Mouse (Mus musculus) macrophage (primary cell): ENCODE results near the gene Nprl3. TPM values are rescaled to one million over a fixed set of nuclear protein-coding genes. Genes with fewer than 3 reads are reported as not detected.

Experiments
- H3K27ac ChIP-seq: fragments of 350-480 bp; formaldehyde crosslinking; 2 replicates; pipeline ENCODE4 v1.9.0; 2021
- H3K36me3 ChIP-seq: fragments of 350-480 bp; formaldehyde crosslinking; 2 replicates; pipeline ENCODE4 v1.9.0; 2021; ENCODE audit errors: inconsistent target
- H3K4me3 ChIP-seq: fragments of 350-480 bp; formaldehyde crosslinking; 2 replicates; pipeline ENCODE4 v1.9.0; 2021; ENCODE audit errors: inconsistent target
- H3K79me2 ChIP-seq: fragments of 350-480 bp; formaldehyde crosslinking; 2 replicates; pipeline ENCODE4 v1.9.0; 2021; ENCODE audit errors: inconsistent target
- WGBS: methylation state at CpG from one replicate; pipeline ENCODE4 v1.1.7; 2026; ENCODE audit warnings: inconsistent platforms; ENCODE audit not compliant: missing documents; 5-methylcytosine and 5-hydroxymethylcytosine counted together
- polyA plus RNA-seq: library from polyadenylated mRNA; stranded (reverse); fragments of 250-400 nt; gene quantifications from 3 replicates; pipeline ENCODE4 v1.2.4, GENCODE M21; 2018; ENCODE audit warnings: inconsistent platforms

Nprl3 gene
- polyA plus RNA-seq, 1 experiment from 2014 or later = 7.4 TPM

DNA sequence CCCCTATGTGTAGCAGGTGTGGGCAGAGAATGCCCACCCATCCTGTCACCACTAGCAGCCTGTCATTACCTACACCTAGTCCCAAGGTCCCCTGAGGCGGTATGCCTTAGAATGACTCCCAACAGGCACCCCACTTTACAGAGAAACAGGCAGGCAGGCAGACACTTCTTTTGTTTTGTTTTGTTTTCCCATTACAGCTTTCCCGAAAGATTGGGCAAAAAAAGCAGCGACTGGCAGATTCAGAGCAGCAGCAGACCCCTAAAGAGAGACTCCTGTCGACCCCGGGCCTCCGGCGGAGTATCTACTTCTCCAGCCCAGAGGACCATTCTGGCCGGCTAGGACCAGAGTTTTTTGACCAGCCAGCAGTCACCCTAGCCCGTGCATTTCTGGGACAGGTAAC lies 40.0 kb downstream of the Nprl3 start:
- 96% methylated on average over 9 of the region's 9 CpGs for WGBS

DNA sequence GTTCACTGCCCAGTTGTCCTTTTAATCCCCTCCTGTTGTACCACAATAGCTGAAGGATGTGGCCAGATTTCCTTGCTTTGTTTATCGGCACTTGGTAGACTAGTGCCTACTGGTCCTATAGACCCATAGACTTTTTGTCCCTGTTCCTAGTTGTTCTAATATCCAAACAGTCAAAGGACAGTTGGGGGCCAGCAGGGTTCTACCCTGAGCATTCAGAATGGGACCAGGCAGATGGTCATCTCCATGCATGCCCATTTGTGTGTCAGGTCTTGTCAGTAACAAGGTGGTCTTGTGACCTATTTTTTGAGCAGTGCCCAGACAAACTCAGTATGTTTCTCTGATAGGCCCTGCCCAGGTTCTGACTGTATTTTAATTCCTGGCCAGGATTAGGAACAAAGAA lies 40.5 kb downstream of the Nprl3 start:
- Histone ChIP-seq H3K79me2 (no peaks in the 10 kb centered on the region), H3K4me3 (peak overlapping the region; percentile 38), H3K36me3 (0 out of 2 replicates have a peak, but pooled peaks cover 2% of the 10 kb centered on the region), H3K27ac (peak overlapping the region; percentile 15; the same call in 1 of the 2 replicates)
- WGBS = 20% methylated on average over 1 of the region's 1 CpGs

More for the DNA sequence above, 40.0 kb downstream of the Nprl3 start:
- no peak overlapping the region for H3K27ac ChIP-seq
- H3K4me3 ChIP-seq = no peak overlapping the region
- peaks cover 6% of the 10 kb centered on the region; the same call in 1 of the 2 replicates for H3K36me3 ChIP-seq
- H3K79me2 ChIP-seq = no peaks in the 10 kb centered on the region

DNA sequence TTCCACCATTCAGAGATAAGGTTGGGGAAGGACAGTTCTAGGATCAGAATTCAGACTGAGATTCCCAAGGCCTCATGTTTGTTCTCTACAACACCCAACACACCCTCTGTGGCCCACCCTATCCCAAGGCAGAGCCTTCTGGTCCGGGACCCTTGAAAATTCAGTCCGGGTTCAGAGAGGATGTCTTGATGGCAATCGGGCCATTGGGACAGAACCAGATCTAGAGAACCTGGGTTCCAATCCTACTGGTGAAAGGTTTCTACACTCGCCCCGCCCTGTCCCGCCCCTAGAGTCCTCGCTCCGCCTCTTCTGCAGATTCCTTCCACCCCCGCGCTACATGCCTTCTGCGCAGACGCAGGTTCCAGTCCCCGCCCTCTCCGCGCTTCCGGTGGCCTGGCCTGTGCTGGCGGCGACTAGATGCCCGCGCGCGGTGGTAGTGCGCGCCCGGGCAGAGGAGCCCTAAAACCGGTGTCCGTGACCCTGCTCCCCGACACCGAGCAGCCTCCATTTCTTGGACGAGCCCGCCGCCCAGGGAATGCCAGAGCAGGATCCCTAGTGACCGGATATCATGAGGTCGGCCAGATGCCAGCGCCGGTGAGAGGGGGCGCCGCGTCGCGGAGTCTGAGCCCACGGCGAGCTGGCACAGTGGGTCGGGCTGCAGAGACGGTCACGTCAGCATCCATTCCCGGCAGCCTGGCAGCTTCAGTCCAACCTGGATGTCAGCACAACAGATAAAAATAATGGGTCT lies 41.2 kb downstream of the Nprl3 start, which contains the start of gene Mpg:
Gene Mpg, plus strand, starts transcription at position 382 of the 748 bp plus-strand sequence.
- Histone ChIP-seq H3K36me3 (no peaks in the 10 kb centered on the region), H3K79me2 (no peaks in the 10 kb centered on the region), H3K27ac (peak within 1 kb of the TSS; percentile 34), H3K4me3 (peak within 1 kb of the TSS; percentile 38)
- 3% methylated on average over 46 of the region's 47 CpGs for WGBS

DNA sequence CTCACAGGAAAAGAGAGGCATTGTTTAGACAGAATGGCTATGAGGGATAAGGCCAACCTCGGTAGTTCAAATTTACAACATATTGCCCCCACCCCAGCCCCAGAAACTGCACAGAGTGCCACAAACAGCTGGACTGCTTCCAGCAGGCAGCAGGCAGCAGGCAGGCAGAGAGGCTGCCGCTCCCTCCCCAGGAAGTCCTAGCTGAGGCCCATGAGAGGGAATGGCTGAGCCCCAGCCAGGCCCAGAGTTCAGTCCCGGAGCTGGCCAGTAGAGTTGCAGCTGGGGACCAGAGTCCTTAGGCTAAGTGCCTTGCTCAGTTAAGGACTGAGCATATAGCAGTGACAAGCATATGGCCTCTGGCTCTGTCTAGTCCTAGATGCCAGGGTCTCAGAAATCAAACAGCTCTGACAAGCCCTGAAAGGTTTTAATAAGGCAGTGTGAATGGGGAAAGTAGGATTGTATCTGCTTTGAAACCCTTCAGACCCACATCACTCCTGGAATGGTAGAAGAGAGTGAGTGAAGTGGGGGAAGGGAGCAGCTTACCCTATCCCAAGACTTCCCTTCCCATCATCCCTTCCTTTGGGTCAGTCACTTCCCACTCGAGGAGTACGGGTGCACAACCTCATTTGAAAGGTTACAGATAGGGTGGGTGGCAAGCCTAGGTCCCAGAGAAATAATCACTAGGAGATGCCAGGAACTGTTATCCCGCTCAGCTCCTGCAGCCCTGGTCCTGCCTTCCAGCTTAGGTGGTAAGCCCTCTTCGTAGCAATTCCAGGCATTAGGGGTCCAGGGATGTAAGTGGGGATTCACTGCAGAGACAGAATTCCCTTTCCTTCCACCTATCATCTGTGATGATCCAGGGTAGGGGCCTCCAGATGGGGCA lies 42.0 kb downstream of the Nprl3 start:
- H3K27ac ChIP-seq = peak overlapping the region; percentile 34
- no peaks in the 10 kb centered on the region for H3K79me2 ChIP-seq
- WGBS = 45% methylated on average over 7 of the region's 7 CpGs
- no peak overlapping the region for H3K4me3 ChIP-seq
- H3K36me3 ChIP-seq = no peaks in the 10 kb centered on the region

DNA sequence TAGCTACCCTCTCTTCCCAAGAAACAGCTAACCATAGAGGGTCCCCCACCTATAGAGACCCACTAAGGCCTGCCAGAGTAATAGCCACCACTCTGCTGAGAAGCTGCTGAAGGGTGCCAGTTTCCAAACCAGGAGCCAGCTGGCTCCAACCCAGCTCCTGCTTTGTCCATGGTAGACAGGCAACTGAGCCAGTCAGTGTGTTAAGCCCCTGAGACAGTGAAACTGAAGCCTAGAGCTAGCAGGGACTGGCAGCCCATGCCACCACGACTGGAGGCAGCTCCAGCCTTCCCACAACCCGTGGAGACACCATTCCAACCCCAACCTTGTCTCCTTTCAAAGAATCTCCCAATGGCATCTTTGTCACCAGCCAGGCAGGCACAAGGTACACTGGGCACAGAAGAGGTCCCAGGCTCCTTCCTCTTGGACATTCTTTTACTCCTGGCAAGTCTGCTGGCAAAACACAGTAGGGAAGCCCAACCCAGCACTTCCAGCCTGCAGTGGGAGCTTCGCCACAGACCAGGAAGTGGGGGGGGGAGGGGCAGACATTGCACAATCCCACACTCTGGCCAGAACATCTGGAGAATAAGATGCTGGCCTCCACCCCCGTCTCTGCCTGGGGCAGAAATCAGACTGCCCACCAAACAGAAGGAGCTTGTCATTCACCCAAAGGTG lies 42.9 kb downstream of the Nprl3 start:
- H3K4me3 ChIP-seq = no peak overlapping the region
- no peaks in the 10 kb centered on the region for H3K79me2 ChIP-seq
- H3K27ac ChIP-seq = peak overlapping the region; percentile 34; the same call in 1 of the 2 replicates
- H3K36me3 ChIP-seq = no peaks in the 10 kb centered on the region
- 4% methylated on average over 4 of the region's 4 CpGs for WGBS

DNA sequence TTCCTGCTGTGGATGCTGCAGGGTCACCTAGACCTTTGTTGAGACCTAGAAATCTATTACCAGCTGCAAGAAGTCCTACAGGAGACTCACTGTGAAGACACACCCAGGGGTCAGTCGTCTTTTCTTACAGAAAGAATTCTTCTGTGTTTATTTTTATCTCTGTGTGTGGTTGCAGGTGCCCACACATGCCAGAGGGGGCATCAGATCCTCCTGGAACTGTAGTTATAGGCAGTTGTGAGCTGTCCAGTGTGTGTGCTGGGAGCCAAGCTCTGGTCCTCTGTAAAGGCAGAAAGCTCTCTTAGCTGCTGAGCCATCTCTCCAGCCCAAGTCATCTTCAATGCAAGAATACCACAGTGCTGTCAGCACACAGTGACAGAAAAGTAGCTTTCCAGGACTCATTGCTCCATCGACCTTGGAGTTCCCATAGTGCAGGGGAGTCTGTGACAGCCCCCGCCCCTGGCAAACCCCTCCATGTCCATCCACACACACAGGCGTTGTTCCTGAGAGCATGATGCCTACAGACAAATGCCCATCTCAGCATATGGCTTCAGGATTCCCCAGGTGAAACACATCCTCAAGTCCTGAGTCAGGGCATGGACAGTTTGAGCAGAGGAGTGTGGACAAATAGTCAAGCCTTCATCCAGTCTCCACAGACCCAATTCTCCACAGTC lies 44.1 kb downstream of the Nprl3 start:
- no peak overlapping the region for H3K27ac ChIP-seq

DNA sequence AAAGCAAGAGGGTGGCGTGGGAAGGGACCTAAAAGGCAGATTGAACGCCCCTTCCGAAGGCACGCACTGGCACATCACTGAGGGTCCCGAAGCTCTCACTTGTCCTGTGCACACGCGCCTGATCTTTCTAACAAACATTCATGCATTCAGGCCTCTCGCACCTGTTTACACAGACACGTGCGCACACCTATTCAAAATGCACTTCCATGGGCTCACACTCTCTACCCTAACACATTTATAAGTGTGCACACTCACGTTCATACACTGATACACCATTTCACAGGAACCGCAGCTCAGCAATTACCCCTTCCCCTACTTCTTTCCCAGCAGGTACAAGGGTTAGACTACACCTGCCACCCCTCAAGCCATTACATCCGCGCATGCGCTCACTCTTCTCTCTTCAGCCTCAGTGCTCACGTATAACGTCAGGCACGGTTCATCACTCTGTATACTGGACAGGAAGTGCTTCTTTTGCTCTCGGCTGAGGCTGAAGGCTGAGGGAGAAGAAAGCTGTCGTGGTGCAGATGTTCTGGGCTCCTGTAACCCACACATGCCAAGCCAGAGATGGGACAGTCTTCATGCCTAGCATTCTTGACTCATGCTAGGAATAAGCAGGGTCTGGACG lies 44.8 kb downstream of the Nprl3 start:
- Histone ChIP-seq H3K27ac (no peak overlapping the region), H3K79me2 (no peaks in the 10 kb centered on the region), H3K36me3 (no peaks in the 10 kb centered on the region), H3K4me3 (no peak overlapping the region)
- 36% methylated on average over 20 of the region's 21 CpGs for WGBS

More for the DNA sequence above, 44.1 kb downstream of the Nprl3 start:
- Histone ChIP-seq H3K36me3 (no peaks in the 10 kb centered on the region), H3K79me2 (no peaks in the 10 kb centered on the region), H3K4me3 (no peak overlapping the region)
- 86% methylated on average over 4 of the region's 4 CpGs for WGBS

DNA sequence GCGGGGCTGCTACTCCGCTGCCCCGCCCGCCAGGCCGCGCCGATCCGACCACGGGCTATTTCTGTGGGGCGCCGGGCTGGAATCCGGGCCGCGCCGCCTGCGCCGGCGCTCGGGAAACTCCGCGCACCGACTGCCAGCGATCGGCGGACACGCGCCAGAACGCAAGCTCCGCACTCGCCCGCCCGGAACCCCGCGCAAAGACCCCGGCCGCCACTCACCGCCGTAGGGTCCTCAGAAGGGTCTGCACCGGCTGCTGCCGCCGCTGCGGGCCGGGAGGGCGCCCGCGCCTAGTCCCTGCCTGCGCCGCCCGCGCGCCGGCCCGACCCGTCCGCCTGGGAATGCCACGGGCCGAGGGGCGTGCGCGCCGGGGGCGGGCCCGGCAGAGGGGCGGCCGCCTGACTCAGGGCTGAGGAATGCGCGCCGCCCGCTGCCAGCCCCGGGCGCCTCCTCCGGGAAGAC lies 45.5 kb downstream of the Nprl3 start, which contains the start of gene Rhbdf1:
Gene Rhbdf1, minus strand, starts transcription at position 350 of the 459 bp plus-strand sequence.
- Histone ChIP-seq H3K27ac (no peak within 1 kb of the TSS), H3K36me3 (no peaks in the 10 kb centered on the region), H3K79me2 (no peaks in the 10 kb centered on the region), H3K4me3 (no peak within 1 kb of the TSS)
- WGBS = 1% methylated on average over 71 of the region's 72 CpGs

DNA sequence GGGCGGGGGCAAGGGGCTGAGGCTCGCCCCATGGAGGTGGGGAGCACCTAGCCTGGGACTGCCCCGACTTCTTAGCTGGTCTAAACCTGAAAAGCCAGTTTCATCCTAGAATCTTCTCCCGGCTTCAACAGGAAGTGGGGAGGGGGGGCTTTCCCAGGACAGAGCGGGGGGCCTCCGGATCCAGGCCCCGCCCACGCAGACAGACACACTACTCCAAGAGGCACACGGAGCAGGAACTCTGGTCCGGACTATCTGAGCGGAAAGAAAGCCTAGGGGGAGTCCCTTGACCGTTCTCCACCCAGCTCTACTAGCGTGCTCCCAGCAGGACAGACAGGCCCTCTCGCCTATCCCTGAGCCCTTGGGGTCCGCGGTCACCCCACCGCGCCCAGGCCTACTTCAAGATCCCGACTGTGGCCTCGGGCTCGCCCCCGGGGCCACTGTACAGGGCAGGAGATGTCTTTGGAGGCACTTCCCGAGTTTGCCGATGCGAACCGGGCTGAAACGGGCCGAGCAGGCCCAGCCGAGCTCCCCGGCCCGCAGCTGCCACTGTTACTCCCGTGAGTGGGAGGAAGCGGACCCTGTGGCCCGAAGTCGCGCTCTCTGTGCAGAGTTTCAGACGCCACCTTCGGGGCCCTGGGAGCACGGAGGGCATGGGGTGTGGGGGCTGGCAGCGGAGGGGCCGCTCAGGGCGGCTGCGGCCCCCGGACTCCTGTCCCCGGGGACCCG lies 46.1 kb downstream of the Nprl3 start:
- WGBS = 2% methylated on average over 46 of the region's 46 CpGs
- no peak overlapping the region for H3K4me3 ChIP-seq

DNA sequence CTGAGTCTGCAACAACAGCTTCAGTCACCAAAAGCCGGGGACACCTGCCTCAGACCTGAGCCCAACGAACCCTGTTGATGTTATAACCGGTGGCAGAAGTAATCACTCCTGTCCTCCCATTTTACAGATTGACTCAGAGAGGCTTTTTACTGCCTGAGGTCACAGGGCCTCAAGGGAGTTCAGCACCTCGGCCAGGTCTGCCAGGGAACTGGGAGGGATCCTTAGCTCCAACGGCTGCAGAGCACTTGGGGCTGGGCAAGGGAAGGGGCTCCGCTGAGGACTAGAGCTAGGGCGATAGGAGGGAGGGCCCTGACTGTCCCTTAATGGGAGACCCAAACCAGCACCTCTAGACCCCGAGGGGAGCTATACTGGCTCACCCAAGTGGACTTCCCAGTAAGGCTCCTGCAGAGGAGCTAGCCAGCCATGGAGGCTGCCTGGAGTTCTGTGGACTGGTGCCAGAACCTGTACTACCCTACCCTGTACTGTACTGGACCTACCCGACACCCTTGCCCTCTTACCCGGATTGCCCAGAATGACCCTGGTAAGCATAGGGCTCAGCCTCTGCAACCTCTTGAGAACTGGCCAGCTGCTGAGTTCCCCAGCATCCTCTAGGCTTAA lies 46.8 kb downstream of the Nprl3 start:
- Histone ChIP-seq H3K4me3 (no peak overlapping the region), H3K27ac (no peak overlapping the region), H3K79me2 (no peaks in the 10 kb centered on the region), H3K36me3 (no peaks in the 10 kb centered on the region)
- 81% methylated on average over 8 of the region's 10 CpGs for WGBS

More for the DNA sequence above, 46.1 kb downstream of the Nprl3 start:
- Histone ChIP-seq H3K79me2 (no peaks in the 10 kb centered on the region), H3K27ac (no peak overlapping the region), H3K36me3 (no peaks in the 10 kb centered on the region)

DNA sequence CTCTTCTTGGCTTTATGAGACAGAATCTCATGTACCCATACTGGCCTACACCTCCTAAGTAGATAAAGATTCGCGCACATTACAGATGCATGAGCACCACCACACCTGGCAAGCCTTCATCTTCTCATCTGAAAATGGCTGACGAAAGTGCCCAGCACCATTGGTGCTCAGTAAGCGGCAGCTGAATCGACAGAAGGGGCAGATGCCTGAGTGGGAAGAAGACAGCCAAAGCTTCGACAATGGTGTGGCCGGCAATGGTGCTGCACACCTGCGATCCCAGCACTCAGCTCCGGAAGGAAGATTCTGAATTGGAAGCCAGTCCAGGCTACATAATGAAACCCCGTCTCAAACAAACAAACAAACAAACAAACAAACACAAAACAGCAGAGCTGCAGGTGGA lies 48.2 kb downstream of the Nprl3 start:
- H3K79me2 ChIP-seq = no peaks in the 10 kb centered on the region
- WGBS = 92% methylated on average over 10 of the region's 10 CpGs
- no peak overlapping the region for H3K4me3 ChIP-seq
- H3K27ac ChIP-seq = no peak overlapping the region
- no peaks in the 10 kb centered on the region for H3K36me3 ChIP-seq

DNA sequence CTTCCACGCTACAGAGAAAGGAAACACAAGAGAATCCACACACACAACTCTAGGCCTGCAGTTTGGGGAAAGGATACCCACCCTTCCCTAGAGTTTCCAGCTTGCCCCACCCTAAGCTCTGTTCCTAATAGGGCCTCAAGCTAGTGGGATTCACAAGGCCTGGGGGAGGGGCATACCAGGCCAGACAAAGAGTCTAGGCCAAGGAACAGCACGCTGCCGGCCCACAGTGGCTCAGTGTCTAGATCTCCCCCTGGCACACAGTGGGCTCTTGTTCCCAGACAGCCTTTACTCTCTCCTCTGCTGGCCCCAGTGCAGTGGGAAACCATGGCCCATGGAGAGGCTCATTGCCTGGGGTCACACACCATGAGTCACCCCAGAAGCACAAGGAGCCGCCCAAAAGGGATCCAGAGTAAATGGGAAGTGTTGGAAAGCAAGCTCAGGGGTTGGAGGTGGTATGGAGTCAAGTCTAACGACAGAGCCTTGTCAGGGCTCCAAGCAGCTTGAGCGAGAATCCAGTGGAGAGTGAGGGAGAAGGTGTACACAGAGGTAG lies 48.9 kb downstream of the Nprl3 start:
- whole genome bisulfite sequencing = 91% methylated on average over 6 of the region's 6 CpGs
- H3K4me3 ChIP-seq = no peak overlapping the region
- H3K27ac ChIP-seq = no peak overlapping the region
- H3K79me2 ChIP-seq = no peaks in the 10 kb centered on the region
- no peaks in the 10 kb centered on the region for H3K36me3 ChIP-seq
